Mouse (Mus musculus) cerebellum, adult (tissue): ENCODE data around the gene Speer4c.
"Not testable (repeated sequence)": the region's sequence is repeated elsewhere in the genome, so short reads cannot be mapped to it uniquely, and the experiment has no call there.

Experiments
- ATAC-seq: cut with Nextera tagmentation; 2 replicates; pipeline ENCODE4 v1.9.2; 2017; ENCODE audit warnings: mild to moderate bottlenecking, moderate library complexity, mixed read lengths; ENCODE audit not compliant: insufficient number of reproducible peaks, low FRiP score, low TSS enrichment

The Speer4c gene

DNA sequence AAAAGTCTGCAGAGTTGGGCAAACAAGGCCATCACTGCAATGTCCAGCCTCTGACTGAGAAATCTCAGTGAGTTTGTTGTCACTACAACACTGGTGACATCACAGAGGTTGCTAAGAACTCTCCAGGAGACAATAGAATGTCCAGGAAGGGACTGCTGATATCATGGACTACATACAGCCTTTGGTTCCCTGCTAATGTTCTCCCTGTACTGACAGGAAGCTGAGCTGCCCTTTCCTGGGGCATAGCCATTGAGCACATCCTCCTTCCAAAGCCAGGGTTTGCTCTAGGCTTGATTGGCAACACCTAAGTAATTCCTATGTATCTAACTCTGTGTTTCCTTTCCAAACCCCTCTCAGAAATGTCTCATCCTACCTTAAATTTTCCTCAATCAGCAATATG, at the start of gene Speer4c:
TSS of gene Speer4c (minus strand) at position 101 of the 400 bp plus-strand sequence.
- not testable (repeated sequence) for ATAC-seq

DNA sequence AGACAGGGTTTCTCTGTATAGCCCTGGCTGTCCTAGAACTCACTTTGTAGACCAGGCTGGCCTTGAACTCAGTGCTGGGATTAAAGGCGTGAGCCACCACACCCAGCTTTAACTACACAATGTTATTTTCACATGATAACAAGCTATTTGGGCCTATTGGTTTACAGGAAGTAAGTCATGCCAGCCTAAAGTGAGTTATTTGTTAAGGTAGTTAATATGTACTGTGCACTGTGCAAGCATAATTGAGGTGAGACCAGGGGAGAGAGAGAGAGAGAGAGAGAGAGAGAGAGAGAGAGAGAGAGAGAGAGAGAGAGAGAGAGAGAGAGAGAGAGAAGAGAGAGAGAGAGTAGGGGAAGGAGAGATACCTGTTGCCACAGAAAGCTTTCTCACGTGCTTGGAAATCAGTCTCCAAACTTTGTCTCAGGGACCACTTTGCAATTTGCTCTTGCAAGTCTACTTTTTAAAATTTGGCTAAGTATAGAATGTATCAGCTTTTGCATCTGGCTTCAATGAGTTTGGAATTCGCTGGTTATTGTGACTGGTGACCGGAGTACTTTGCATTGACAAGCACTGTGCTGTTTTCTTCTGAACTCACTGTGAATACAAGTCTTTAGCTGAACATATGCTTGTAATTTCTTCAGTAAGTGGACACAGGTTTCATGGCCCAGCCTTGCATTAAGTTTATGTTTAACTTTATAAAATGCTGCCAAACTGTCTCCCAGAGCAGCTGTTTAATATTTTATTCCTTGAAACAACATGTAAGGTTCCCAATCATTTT, 33.6 kb upstream of the Speer4c start:
- ATAC-seq: no peak

DNA sequence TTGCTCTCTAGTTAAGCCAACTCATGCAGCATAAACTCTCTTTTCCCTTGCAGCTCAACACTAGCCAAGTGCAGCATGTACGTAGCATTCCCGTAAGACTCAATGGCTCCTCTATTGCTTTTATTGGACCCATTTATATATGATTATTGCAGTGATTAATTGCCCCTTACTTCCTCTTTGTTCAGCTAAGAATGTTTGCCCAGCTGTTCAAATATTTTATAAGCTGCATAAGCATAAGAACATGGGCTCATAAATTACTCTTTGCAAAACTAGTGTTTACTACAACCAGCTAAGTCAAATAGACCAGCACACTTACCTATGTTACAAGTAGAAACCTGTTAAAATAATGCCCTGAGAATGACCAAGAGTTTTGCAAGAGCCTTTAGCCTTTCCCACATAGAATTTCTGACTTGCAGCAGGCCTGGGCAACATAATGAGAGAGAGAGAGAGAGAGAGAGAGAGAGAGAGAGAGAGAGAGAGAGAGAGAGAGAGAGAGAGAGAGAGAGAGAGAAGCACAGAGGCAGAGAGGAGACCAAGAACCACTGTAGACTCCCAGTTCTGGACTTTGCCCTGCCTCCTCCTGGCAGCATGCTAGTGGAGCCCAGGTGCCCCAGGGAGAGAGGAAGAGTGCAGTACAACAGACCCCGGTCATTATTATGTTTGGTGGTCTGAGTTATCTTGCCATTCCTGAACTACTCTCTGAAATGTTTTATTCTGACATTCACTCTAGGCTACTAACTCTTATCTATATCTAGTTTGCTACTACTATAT, 20.2 kb upstream of the Speer4c start:
- no peak for ATAC-seq

DNA sequence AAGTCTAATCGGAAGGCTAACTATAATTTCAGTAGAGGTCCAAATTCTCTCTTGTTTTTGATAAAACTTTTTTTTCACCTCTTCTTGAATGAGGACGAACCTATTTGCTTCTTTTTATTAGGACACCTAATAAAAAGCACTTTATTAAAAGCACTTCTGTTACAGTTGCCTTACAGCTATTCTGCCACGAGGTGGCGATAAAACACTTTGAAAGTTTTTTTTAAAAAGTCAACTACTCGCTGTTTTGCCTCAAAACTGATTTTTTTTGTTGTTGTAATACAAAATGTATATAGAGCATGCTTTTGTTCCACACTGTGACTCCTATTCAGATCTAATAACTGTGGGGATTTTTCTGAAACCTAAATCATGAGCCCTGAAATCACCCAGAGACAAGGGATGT, 11.2 kb downstream of the Speer4c start:
- not testable (repeated sequence) for ATAC-seq

DNA sequence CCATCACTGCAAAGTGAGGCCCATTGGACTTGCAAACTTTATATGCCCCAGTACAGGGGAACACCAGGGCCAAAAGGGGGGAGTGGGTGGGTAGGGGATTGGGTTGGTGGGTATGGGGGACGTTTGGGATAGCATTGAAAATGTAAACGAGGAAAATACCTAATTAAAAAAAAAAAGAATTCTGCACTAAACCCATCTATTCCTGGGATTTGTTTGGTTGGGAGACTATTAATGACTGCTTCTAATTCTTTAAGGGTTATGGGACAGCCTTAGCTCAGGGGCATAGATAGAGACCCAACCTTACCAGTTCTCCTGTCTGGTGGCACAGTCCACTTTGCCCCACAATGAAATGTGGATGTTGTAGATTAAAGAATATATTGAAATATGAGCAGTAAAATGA, 16.4 kb downstream of the Speer4c start:
- ATAC-seq: not testable (repeated sequence)

DNA sequence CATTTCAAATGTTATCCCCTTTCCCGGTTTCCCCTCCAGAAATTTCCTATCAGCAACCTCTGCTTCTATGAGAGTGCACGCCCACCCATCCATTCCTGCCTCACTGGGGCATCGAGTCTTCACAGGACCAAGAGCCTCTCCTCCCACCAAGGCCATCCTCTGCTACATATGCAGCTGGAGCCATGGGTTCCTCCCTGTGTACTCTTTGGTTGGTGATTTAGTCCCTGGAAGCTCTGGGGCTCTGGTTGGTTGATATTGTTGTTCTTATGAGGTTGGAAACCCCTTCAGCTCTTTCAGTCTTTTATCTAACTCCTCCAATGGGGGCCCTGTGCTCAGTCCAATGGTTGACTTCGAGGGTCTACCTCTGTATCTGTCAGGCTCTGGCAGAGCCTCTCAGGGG, 22.2 kb downstream of the Speer4c start:
- ATAC-seq: not testable (repeated sequence)

DNA sequence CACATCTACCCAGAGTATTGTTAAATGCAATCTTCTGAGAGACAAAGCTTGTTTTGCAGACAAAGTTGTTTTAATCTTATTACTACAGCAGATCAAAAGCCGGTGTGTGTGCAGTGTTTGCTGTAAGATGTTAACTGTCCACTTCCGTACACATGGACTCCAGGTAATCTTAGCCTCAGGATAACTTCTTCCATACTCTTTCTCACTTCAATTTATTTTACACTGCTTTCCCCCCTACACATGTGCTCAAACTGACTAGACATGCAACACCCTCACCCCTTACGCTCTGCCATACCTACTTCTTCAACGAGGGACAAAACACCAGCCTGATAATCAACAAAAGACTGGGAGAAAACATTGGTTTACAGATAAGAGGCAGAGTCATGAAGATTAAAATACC, 23.2 kb downstream of the Speer4c start:
- ATAC-seq: not testable (repeated sequence)

DNA sequence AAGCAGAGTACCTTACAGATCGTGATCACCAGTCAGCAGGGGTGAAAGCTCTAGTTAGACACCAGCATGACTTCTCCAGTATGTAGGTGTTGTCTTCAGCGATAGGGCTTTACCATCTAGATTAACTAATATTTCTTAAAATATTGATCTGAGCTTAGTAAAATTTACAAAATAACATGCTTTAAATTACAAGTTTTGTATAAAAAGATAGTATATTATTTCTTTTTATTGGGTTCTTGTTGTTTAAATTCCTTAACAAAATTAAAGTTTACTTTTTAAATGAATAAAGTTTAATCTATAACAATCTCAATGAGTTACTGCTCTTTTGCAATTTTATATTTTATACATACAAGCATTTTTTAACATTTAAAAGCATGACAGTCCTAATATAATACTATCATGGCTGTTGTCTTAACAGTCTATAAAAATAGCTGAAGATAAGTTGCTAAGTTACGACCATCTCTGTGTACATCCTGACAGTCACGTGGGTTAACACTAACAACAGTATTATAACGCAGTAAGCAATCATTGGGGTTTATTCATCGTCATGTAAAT, 24.3 kb downstream of the Speer4c start:
- peak; percentile 72 for ATAC-seq

DNA sequence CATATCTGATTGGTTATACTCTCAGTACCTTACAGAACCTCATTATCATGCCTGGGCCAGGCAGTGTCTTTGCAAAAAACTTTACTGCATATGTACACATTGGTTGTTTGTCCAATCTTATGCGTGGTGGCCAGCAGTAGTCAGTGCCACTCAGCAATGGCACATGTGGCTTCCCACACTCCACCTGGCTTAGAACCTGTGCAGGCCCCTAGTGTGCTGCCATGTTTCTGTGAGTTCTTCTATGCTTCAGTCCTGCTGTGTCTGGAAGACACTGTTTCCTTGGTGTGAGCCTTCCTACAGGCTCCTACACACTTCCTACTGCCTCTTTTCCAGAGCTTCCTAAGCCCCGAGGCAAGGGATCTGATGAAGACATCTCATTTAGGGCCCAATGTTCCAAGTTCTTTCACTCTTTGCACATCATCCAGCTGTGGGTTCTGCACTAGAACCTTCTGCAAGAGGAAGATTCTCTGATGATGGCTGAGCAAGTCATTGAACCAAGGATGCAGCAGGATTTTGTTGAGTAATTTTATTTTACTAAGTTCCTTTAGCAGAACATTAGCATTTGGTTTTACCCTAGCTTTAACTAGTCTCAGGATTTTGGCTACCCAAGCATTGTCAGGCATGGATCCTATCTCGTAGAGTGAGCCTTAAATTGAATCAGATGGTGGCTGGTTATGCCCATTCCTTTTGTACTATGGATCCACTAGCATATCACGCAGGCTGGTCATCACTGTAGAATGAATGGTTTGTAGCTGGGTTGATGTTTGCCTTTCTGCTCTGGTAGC, 25.0 kb downstream of the Speer4c start:
- ATAC-seq: 0 out of 2 replicates have a peak, but pooled peaks have one; percentile 61

DNA sequence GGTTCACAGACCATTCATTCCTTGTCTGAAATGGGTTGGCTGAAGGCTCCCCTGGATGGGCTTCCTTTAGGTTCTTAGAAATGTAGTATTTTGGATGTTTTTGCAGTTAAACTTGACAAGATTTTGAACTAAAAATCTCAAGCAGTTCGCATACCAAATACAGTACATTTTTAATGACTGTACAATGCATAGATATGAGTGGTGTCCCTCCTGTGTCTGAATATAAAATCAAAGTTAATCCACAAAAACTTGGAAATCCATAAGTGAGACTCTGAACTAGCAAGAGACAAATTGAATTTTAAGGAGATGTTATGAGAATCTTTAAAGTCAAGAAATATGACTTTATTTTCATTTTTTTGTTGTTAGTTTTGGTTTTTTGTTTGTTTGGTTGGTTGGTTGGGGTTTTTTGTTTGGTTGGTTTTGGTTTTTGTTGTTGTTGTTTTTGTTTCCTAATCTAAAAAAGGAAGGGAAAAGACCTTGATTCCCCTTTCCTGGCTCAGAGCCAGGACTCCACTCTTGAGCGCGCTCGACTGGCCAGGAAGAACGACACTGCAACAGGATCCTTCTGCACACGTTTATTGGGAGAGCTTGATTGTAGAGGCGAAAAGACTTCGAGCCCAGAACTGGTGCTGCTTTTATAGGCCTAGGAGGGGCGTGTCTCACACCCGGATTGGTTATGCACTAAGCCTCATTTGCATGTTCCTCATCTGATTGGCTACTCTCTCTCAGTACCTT, 32.6 kb downstream of the Speer4c start:
- not testable (repeated sequence) for ATAC-seq

DNA sequence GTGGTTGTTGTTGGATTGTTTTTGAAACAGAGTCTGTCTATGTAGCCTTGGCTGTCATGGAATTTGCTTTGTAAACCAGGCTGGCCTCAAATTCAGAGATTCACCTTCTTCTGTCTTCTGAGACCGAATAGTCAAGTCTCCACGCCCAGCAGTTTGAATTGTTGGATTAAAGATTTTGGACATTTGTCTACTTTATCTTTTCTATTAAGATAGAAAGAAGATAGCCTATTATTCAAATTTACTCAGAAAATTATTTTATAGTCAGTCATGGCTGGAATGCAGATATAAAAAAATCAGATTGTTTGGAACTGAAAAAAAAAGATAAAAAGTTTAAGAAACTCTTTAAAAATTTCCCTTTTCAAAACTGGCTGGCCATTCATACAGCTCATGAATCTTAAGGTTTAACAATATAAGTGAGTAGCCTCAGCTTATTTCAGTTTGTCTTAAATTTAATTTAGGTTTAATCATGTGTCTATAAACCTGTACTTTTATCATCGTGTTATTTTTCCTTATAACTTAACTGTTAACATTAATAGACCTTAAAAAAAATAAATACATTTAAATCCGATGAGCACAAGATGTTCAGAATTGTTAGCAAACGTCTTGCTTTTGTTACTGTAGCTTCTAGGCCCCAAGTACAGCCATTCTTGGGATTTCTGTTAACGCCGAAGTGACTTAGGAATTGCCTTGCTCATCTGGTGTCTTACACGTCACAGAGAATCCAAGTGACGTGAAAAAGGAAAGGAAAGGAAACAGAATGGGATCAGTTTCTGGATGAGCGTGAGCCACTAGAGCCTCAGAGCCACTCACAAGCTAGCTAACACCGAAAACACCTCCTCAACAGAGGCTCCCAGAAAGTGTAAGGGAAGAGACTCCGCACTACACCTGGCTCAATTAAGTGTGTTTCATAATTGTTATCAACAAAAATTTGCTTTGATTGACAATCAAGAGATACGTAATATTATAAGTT, 33.8 kb downstream of the Speer4c start:
- peak; percentile 80 for ATAC-seq

DNA sequence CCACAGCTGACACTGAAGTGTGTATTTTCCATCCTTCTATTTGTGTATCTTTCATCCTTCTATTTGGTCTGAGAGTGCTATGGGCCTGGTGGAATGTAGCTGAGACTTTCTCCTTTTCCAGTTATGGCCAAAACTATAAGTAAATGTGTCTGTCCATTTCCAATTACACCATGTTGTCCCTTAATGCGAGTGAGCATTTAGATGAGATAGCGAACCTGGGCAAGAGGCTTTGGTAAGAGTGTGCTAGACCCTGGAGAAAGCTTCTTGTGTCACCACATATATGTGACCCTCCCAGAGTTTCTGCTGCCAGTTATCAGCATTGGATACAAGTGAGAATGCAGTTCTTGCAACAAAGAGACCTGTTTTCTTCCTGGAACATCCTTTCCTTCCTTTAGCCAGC, 35.2 kb downstream of the Speer4c start:
- ATAC-seq: not testable (repeated sequence)

DNA sequence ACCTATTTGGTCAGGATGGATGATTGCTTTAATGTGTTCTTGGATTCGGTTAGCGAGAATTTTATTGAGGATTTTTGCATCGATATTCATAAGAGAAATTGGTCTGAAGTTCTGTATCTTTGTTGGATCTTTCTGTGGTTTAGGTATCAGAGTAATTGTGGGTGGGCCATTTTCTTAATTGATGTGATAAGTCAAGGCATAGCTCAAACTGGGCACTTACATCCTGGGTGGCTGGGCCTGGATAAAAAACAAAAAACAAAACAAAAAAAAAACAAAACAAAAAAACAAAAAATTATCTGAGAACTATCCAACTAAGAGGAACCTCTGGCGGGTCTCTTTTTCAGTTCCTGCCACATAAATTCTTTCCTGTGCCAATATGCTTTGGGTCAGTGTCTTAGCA, 36.3 kb downstream of the Speer4c start:
- not testable (repeated sequence) for ATAC-seq

DNA sequence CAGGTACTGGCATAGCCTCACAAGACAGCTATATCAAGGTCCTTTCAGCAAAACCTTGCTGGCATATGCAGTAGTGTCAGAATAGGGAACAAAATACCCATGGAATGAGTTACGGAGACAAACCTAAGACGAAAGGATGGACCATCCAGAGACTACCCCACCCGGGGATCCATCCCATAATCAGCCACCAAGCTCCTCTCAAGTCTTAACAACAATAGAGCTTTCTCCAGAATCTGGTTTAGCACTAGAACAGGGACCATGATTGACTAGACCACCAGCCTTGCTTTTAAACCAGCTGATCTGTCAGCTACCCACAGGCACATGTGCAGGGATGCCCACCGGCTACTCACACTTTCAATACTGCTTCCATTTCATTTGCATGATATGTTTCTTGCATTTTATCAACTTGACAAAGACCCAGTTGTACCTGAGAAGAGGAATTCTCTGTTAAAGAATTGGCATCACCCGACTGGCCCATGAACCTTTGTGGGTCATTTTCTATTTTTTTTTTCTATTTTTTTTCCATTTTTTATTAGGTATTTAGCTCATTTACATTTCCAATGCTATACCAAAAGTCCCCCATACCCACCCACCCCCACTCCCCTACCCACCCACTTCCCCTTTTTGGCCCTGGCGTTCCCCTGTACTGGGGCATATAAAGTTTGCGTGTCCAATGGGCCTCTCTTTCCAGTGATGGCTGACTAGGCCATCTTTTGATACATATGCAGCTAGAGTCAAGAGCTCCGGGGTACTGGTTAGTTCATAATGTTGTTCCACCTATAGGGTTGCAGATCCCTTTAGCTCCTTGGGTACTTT, 39.4 kb downstream of the Speer4c start:
- not testable (repeated sequence) for ATAC-seq

DNA sequence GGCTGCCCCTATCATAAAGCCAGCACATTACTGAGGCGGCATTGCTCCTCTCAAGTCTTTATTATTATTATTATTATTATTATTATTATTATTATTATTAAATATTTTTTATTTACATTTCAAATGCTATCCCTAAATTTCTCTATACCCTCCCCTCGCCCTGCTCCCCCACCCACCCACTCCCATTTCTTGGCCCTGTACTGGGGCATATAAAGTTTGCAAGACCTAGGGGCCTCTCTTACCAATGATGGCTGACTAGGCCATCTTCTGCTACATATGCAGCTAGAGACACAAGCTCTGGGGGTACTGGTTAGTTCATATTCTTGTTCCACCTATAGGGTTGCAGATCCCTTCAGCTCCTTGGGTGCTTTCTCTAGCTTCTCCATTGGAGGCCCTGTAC, 40.1 kb downstream of the Speer4c start:
- not testable (repeated sequence) for ATAC-seq

DNA sequence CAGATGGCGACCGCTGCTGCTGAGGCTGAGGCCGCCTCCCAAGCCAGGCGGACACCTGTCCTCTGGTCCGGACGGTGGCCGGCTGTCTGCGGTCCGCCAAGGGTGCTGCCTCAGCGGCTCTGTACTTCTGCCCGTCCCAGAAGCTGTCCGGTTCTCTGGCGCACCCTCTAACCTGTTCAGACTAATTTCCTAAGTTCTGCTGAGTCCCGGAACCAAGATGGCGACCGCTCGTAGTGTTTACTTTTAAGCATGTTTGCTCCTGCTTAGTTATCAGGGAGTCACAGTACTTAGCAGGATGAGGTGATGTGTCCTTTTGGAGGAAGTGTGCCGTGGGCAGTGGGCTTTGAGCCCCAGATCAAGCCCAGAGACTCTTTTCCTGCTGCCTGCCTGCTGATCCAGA, 43.3 kb downstream of the Speer4c start:
- not testable (repeated sequence) for ATAC-seq

DNA sequence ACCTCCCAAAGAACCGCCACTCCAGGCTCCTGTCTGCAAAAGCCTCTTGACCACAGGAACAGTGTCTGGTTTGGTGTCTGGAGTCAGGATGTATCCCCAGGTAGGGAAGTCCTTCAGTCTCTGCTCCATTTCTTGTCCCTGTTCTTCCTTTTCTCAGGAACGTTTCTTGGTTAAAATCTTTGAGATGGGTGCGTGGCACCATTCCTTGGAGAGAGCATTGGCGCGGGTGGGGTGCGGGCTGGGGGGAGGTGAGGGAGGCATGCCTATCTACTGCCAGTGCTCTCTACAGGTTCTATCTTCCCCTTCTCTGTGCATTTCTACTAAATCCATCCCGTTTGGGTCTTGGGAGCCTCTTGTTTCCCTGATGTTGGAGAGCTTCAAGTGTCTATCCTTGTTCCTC, 50.2 kb downstream of the Speer4c start:
- ATAC-seq: not testable (repeated sequence)
